Mouse (Mus musculus): Measurements from ENCODE around the gene Gxylt1. TPM values are rescaled to one million over a fixed set of nuclear protein-coding genes. Genes with fewer than 3 reads are reported as not detected.
"Not testable (repeated sequence)": the region's sequence is repeated elsewhere in the genome, so short reads cannot be mapped to it uniquely, and the experiment has no call there.

Gxylt1 gene
- polyA plus RNA-seq (2016; fragmentation: Nextera tagmentation; extraction: Ambion mirVana) = 13.3 and 14.0 TPM in 2 replicates

- under 1% methylated on average over 92 of the region's 93 CpGs for WGBS
Measured at GRCm38 (mm10) chr15:93274679-93275583, at the start of gene Gxylt1. TSS of gene Gxylt1 (minus strand) at chr15:93275179.

DNA sequence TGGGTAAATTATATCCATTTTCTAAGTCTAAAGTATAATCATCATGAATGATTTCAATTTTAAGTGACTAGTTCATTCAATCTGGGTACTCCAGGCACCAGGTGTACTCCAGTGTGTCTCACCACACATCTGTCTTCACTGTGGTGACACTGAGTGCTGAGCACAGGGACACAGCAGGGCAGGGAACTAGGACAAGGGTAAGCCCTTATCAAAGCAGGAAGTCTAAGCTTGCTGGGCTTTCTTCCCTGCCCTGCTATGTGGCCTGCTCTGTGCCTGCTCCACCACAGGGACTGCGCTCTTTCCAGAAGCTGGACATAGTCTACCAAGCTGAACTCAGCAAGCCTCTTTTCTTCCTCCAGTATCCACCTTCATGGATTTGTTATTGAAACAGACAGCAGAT lies 43.8 kb upstream of the Gxylt1 start:
- Histone ChIP-seq H3K9ac (no peak overlapping the region), H3K4me3 (no peak overlapping the region), H3K4me2 (replicated peaks) (no peak overlapping the region), H3K36me3 (no peaks in the 10 kb centered on the region), H3K27ac (no peak overlapping the region), H3K27me3 (replicated peaks) (no peaks in the 10 kb centered on the region), H3K4me1 (no peaks in the 10 kb centered on the region), H3K9me3 (no peaks in the 10 kb centered on the region)
- WGBS = 97% methylated on average over 1 of the region's 1 CpGs
- ATAC-seq (ENCODE audit: low FRiP score, low read depth) = no peak

More at GRCm38 (mm10) chr15:93274679-93275583, at the start of gene Gxylt1:
- Histone ChIP-seq H3K27me3 (replicated peaks) (no peaks in the 10 kb centered on the region), H3K27ac (peak within 1 kb of the TSS; percentile 67), H3K9ac (peak within 1 kb of the TSS; percentile 88), H3K4me2 (replicated peaks) (peak within 1 kb of the TSS; percentile 94), H3K4me3 (peak within 1 kb of the TSS; percentile 77), H3K36me3 (peaks cover 7% of the 10 kb centered on the region), H3K9me3 (no peaks in the 10 kb centered on the region), H3K4me1 (peaks cover 19% of the 10 kb centered on the region)
- peak; percentile 98 for ATAC-seq (ENCODE audit: low FRiP score, low read depth)

- H3K4me3 ChIP-seq; H3K9me3 ChIP-seq; ATAC-seq (ENCODE audit: low FRiP score, low read depth); H3K27ac ChIP-seq; H3K4me2 ChIP-seq (replicated peaks); H3K27me3 ChIP-seq (replicated peaks); H3K36me3 ChIP-seq; H3K9ac ChIP-seq; H3K4me1 ChIP-seq: not testable (repeated sequence)
- WGBS = 95% methylated on average over 4 of the region's 4 CpGs
Measured at GRCm38 (mm10) chr15:93310304-93310703, 35.3 kb upstream of the Gxylt1 start.

GRCm38 (mm10) chr15:93298197-93298596 lies 23.2 kb upstream of the Gxylt1 start:
- no peak overlapping the region for H3K27ac ChIP-seq
- H3K36me3 ChIP-seq = peaks cover under 1% of the 10 kb centered on the region; the same call in 1 of the 2 replicates
- H3K4me3 ChIP-seq = no peak overlapping the region
- no peak overlapping the region for H3K9ac ChIP-seq
- H3K9me3 ChIP-seq = no peaks in the 10 kb centered on the region
- no peaks in the 10 kb centered on the region for H3K27me3 ChIP-seq (replicated peaks)
- 89% methylated on average over 2 of the region's 2 CpGs for WGBS
- no peaks in the 10 kb centered on the region for H3K4me1 ChIP-seq
- ATAC-seq (ENCODE audit: low FRiP score, low read depth) = no peak
- H3K4me2 ChIP-seq (replicated peaks) = no peak overlapping the region

- Histone ChIP-seq H3K4me1 (no peaks in the 10 kb centered on the region), H3K4me2 (replicated peaks) (no peak overlapping the region), H3K9ac (no peak overlapping the region), H3K9me3 (no peaks in the 10 kb centered on the region), H3K4me3 (no peak overlapping the region), H3K27me3 (replicated peaks) (no peaks in the 10 kb centered on the region), H3K36me3 (no peaks in the 10 kb centered on the region), H3K27ac (no peak overlapping the region)
- ATAC-seq (ENCODE audit: low FRiP score, low read depth) = no peak
- 89% methylated on average over 11 of the region's 11 CpGs for WGBS
Measured at GRCm38 (mm10) chr15:93294483-93294882, 19.5 kb upstream of the Gxylt1 start.

GRCm38 (mm10) chr15:93288321-93288720 lies 13.3 kb upstream of the Gxylt1 start:
- Histone ChIP-seq H3K9ac (no peak overlapping the region), H3K27ac (no peak overlapping the region), H3K4me2 (replicated peaks) (no peak overlapping the region), H3K9me3 (no peaks in the 10 kb centered on the region), H3K4me1 (no peaks in the 10 kb centered on the region), H3K27me3 (replicated peaks) (no peaks in the 10 kb centered on the region), H3K4me3 (no peak overlapping the region), H3K36me3 (peaks cover 4% of the 10 kb centered on the region)
- 92% methylated on average over 4 of the region's 4 CpGs for WGBS
- ATAC-seq (ENCODE audit: low FRiP score, low read depth) = no peak

GRCm38 (mm10) chr15:93287628-93288027 lies 12.6 kb upstream of the Gxylt1 start:
- WGBS = 77% methylated on average over 2 of the region's 2 CpGs
- H3K4me2 ChIP-seq (replicated peaks) = no peak overlapping the region
- H3K36me3 ChIP-seq = peaks cover 4% of the 10 kb centered on the region
- ATAC-seq (ENCODE audit: low FRiP score, low read depth) = no peak
- no peaks in the 10 kb centered on the region for H3K9me3 ChIP-seq
- no peaks in the 10 kb centered on the region for H3K27me3 ChIP-seq (replicated peaks)
- H3K4me3 ChIP-seq = no peak overlapping the region
- H3K4me1 ChIP-seq = no peaks in the 10 kb centered on the region
- H3K9ac ChIP-seq = no peak overlapping the region
- H3K27ac ChIP-seq = no peak overlapping the region

DNA sequence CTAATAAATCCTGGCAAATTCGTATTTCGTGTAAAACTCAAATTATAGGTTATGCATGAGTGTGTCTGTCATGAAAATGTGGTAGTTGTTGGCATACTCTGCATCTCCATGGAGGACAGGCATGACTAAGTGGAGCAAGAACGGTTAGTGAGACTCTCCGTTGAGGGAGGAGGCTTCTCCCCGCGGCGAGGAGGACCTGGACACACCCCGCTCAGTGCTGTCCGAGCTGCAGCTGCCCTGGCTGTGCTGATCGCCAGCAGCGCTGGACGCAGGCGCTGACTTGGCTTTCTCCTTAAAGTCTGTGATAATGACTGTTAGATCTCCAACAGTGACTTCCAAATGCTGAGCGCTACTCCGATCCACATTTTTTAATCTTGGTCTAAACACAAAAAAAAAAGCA lies 10.3 kb upstream of the Gxylt1 start:
- Histone ChIP-seq H3K36me3 (peaks cover 4% of the 10 kb centered on the region), H3K4me3 (no peak overlapping the region)
- 85% methylated on average over 15 of the region's 15 CpGs for WGBS

GRCm38 (mm10) chr15:93284326-93284725 lies 9.3 kb upstream of the Gxylt1 start:
- Histone ChIP-seq H3K4me2 (replicated peaks) (no peak overlapping the region), H3K4me3 (no peak overlapping the region), H3K4me1 (no peaks in the 10 kb centered on the region), H3K27ac (no peak overlapping the region), H3K27me3 (replicated peaks) (no peaks in the 10 kb centered on the region), H3K9ac (no peak overlapping the region), H3K9me3 (no peaks in the 10 kb centered on the region), H3K36me3 (peaks cover 7% of the 10 kb centered on the region)
- 93% methylated on average over 6 of the region's 6 CpGs for WGBS
- no peak for ATAC-seq (ENCODE audit: low FRiP score, low read depth)

More for the DNA sequence above, 10.3 kb upstream of the Gxylt1 start:
- Histone ChIP-seq H3K4me2 (replicated peaks) (no peak overlapping the region), H3K4me1 (no peaks in the 10 kb centered on the region), H3K9me3 (no peaks in the 10 kb centered on the region), H3K27me3 (replicated peaks) (no peaks in the 10 kb centered on the region), H3K9ac (no peak overlapping the region), H3K27ac (no peak overlapping the region)
- no peak for ATAC-seq (ENCODE audit: low FRiP score, low read depth)

GRCm38 (mm10) chr15:93283349-93283748 lies 8.4 kb upstream of the Gxylt1 start:
- 74% methylated on average over 11 of the region's 11 CpGs for WGBS
- Histone ChIP-seq H3K27me3 (replicated peaks) (no peaks in the 10 kb centered on the region), H3K9ac (no peak overlapping the region), H3K4me1 (no peaks in the 10 kb centered on the region), H3K4me3 (no peak overlapping the region), H3K27ac (no peak overlapping the region), H3K36me3 (peaks cover 11% of the 10 kb centered on the region), H3K9me3 (no peaks in the 10 kb centered on the region), H3K4me2 (replicated peaks) (no peak overlapping the region)
- no peak for ATAC-seq (ENCODE audit: low FRiP score, low read depth)

DNA sequence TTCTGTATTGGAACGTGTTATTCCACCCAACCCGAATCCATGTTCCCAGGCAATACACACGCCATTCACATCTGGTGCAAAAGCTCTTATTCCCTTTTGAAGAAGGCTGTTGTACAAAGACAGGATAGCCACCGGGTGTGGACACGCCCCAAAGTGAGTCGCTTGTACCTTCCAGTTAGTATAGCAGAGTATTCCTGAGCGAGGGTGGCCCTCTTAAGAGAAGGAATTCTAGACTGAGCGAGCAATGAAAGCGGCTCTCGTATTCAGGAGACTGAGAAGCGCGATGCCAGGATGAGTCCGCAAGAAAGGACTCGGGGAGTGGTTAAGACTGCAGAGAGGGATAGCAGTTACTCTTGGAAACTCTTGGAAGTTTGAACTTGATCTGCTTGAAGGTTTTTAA lies 1.3 kb upstream of the Gxylt1 start:
- H3K4me3 ChIP-seq = peak overlapping the region; percentile 77; the same call in 1 of the 2 replicates
- peak overlapping the region; percentile 94 for H3K4me2 ChIP-seq (replicated peaks)
- peaks cover 19% of the 10 kb centered on the region for H3K4me1 ChIP-seq
- no peaks in the 10 kb centered on the region for H3K9me3 ChIP-seq
- peaks cover 7% of the 10 kb centered on the region for H3K36me3 ChIP-seq
- no peak overlapping the region for H3K27ac ChIP-seq
- WGBS = 4% methylated on average over 14 of the region's 14 CpGs
- no peaks in the 10 kb centered on the region for H3K27me3 ChIP-seq (replicated peaks)
- ATAC-seq (ENCODE audit: low FRiP score, low read depth) = no peak
- no peak overlapping the region; the same call in 1 of the 2 replicates for H3K9ac ChIP-seq

GRCm38 (mm10) chr15:93275623-93276022 lies 644 bp upstream of the Gxylt1 start:
- peak overlapping the region; percentile 60 for H3K9ac ChIP-seq
- ATAC-seq (ENCODE audit: low FRiP score, low read depth) = peak; percentile 62
- H3K36me3 ChIP-seq = peaks cover 7% of the 10 kb centered on the region
- peak overlapping the region; percentile 57 for H3K27ac ChIP-seq
- peak overlapping the region; percentile 94 for H3K4me2 ChIP-seq (replicated peaks)
- H3K4me1 ChIP-seq = peaks cover 19% of the 10 kb centered on the region
- H3K4me3 ChIP-seq = peak overlapping the region; percentile 77
- no peaks in the 10 kb centered on the region for H3K9me3 ChIP-seq
- under 1% methylated on average over 21 of the region's 21 CpGs for WGBS
- no peaks in the 10 kb centered on the region for H3K27me3 ChIP-seq (replicated peaks)
